Mouse (Mus musculus): Measurements from ENCODE around the gene Atl3.
A peak's percentile ranks its signal among the peaks of the same experiment; 100 is the strongest.

The Atl3 gene

GRCm38 (mm10) chr19:7498816-7499215 is 5.0 kb downstream of the Atl3 start:
- no peak for DNase-seq (ENCODE audit: low spot score in 2 of 2)

- no peak for DNase-seq (ENCODE audit: low spot score in 2 of 2)
Measured at GRCm38 (mm10) chr19:7500701-7501100, 6.9 kb downstream of the Atl3 start.

GRCm38 (mm10) chr19:7502432-7502831 is 8.6 kb downstream of the Atl3 start:
- no peak for DNase-seq (ENCODE audit: low spot score in 2 of 2)

- DNase-seq (ENCODE audit: low spot score in 2 of 2), result no peak
Measured at GRCm38 (mm10) chr19:7506321-7506720, 12.5 kb downstream of the Atl3 start.

DNA sequence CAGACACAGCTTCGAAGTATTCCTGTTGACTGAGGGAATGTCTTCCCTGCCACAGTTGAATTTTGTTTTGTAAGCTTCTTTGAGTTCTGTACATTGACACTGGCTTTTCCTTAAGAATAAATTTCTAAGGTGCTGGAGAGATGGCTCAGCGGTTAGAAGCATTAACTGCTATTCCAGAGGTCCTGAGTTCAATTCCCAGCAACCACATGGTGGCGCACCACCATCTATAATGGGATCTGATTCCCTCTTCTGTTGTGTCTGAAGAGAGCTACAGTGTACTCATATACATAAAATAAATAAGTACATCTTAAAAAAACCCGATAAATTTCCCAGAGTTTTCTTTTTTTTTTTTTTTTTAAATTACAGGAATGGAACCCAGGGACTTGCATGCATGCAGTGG is 14.2 kb downstream of the Atl3 start:
- DNase-seq (ENCODE audit: low spot score in 2 of 2), result no peak

DNA sequence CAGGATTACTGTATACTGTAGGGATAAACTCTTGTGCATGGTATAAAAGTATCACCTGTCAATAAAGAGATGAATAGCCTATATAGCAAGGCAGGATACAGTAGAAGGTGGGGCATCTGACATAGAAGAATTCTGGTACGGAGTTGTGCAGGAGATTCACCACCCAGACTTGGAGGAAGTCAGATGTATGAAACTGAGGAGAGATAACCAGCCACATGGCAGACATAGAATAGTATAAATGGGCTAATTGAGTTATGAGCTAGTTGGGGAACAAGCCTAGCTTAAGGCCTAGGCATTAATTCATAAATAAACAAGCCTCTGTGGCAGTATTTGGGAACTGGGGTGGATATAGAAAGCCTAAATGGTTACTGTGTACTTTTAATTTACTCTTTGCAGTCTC is 22.6 kb downstream of the Atl3 start:
- no peak for DNase-seq (ENCODE audit: low spot score in 2 of 2)

GRCm38 (mm10) chr19:7521619-7522018 is 27.8 kb downstream of the Atl3 start:
- DNase-seq (ENCODE audit: low spot score in 2 of 2), result no peak

DNA sequence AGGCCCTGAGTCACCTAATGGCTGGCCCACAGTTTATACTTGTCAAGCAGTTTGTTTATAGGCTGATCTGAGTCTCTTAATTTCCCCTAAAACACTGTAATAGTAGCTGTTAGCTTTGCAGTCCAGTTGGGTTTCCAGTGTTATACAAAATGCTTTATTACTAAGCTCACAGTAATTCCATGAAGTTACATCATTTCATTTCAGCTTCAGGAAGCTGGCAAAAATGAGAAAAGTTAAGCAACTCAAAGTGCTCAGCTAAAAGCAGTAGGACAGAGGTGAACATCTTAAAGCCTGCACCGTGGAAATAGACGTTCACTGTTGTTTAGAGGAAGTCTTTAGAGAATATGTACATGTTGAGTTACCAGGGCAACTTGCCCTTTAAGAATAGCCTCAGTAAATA is 29.0 kb downstream of the Atl3 start:
- DNase-seq (ENCODE audit: low spot score in 2 of 2), result no peak

GRCm38 (mm10) chr19:7523292-7523691 is 29.5 kb downstream of the Atl3 start:
- no peak for DNase-seq (ENCODE audit: low spot score in 2 of 2)

GRCm38 (mm10) chr19:7523781-7524180 is 29.9 kb downstream of the Atl3 start:
- no peak for DNase-seq (ENCODE audit: low spot score in 2 of 2)

DNA sequence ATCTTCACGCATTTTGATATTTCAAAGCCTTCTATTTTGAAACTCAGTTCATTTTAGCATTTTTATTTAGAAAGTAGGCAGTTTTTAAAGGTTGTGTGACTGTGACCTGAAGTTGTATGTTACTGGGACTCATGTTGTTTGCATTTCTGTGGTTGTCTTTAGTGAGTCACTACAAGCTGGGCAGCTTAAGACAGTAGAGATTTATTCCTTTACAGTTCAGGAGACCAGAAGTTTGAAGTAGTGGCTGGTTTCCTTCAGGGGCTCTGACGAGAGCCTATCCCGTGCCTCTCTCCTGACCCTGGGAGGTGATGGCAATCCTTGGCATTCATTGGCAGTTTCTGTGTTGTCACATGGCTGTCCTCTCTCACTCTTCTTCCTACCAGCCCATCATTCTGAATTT is 31.0 kb downstream of the Atl3 start:
- no peak for DNase-seq (ENCODE audit: low spot score in 2 of 2)

DNA sequence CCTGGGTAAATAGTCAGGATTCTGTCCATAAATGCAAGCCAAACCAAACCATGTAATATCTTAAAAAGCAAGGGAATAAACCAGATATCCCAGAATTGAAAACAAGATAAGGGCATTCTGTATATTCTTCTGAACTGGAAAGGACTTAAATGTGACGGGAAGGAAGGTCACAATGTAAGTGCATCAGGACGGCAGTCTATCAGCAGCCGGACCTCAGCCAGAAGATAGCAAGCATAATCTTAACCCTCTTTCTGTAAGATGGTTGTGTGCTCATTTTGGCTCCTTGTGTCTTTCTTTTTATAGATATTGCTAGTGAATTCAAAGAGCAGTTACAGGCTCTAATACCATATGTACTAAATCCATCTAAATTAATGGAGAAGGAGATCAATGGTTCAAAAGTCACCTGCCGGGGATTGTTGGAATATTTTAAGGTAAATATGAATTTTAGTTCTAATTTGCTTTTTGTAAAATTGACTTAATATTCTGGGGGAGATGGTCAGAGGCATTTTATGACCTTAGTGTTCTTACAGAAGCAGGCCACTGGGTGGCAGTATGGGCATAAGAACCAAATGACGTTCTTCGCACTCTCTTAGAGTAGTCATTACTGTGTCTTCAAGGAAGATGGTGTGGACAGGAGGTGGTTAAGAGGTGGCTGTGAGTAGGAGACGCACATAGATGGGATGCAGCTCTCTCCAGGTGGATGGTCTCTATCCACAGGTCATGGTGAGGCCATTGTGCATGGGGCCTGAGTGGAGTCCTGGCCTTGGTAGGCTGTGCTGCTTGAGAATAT is 35.0 kb downstream of the Atl3 start:
- DNase-seq (ENCODE audit: low spot score in 2 of 2), result peak; percentile 35 to 56

- no peak for DNase-seq (ENCODE audit: low spot score in 2 of 2)
Measured at GRCm38 (mm10) chr19:7531906-7532305, 38.1 kb downstream of the Atl3 start.

GRCm38 (mm10) chr19:7533891-7534290 is 40.1 kb downstream of the Atl3 start:
- no peak for DNase-seq (ENCODE audit: low spot score in 2 of 2)

DNA sequence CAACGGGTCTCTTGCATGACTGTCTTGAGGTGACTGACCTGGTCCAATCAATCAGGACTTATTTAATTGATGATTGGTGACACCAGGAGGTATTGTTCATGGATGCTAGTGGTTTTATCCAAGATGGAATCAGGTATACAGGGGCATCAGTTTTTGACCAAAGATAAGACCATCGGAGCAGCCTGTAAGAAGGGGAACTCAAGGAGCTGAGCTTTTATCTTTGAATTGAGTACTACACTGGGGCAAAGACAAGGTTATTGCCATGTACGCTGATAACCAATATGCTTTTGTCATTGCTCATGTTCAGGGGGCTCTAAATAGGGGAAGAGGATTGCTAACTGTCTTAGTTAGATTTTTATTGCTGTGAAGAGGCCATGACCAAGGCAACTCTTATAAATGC is 55.1 kb downstream of the Atl3 start:
- no peak for DNase-seq (ENCODE audit: low spot score in 2 of 2)

DNA sequence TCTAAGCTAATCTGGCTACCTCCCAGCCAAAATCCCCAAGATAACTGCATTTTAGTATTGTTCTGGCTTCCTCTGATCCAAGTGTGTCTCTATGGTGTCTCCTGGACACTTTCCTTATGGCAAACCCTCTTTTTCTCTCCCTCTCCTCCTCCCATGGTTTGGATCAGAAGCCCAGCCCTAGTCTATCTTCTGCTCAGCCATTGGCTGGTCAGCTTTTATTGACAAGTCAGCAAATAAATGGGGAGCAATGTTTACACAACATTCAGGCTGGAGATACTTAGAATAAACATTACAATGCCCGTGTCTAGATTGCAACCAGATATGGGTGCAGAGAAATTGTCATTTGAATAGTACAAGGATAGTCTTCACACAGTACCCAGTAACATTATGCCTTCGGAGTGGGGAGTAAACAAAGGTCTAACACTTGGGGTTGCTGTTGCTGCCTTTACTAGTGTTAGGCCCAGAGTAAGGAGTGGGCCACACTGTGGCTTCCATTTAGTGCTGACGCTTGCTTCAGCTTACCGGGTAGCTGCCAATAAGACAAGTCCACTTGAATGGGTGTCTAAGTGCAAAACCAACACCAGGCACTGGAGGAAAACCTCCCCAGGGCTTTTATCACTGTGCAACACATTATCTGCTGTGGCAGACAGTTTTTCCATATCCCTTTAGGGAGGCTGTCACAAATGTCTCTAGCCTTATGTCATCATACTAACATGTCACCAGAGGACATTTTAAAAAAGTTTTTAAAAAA is 57.9 kb downstream of the Atl3 start:
- DNase-seq (ENCODE audit: low spot score in 2 of 2), result no peak

- DNase-seq (ENCODE audit: low spot score in 2 of 2), result no peak
Measured at GRCm38 (mm10) chr19:7552301-7552673, 58.4 kb downstream of the Atl3 start.

GRCm38 (mm10) chr19:7553441-7553840 is 59.6 kb downstream of the Atl3 start:
- DNase-seq (ENCODE audit: low spot score in 2 of 2), result no peak

DNA sequence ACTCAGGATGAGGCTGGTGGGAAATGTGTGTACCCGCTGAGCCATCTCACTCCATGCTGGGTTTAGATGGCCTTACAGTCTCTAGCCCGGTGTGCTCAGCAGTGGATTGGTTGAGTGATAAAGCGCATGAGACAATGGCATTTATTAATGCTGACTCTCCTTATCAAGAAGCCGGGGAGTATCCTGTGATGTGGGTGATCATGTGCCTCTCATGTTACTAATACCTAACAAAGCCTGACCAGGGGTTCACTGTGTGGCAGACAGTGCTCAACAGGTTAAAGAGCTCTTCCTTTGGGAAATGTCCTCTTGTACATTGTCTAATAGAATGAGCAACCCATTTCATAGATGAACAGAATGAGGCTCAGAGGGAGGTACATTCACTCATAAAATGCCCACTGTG is 61.0 kb downstream of the Atl3 start:
- no peak for DNase-seq (ENCODE audit: low spot score in 2 of 2)

DNA sequence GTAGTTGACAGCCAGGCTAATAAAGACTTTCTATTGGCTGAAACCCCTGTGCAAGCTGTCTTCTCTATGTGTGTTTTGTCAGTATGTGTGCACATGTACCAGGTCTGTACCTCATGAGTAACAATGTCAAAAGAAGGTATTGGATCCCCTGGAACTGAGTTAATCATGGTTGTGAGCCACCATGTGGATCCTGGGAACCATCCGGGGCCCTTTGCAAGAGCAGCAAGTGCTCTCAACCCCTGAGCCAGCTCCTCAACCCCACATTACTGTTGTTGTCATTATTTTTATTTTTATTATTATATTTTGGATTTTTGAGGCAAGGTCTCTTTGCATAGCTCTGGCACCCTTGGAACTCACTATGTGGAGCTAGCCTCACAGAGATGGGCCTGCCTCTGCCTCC is 62.8 kb downstream of the Atl3 start:
- no peak for DNase-seq (ENCODE audit: low spot score in 2 of 2)

- peak in 1 of 2 experiments; percentile 25 for DNase-seq (ENCODE audit: low spot score in 2 of 2)
Measured at GRCm38 (mm10) chr19:7557328-7557822, 63.5 kb downstream of the Atl3 start, which contains the start of gene Pla2g16. TSS of gene Pla2g16 (plus strand) at chr19:7557459.

- no peak for DNase-seq (ENCODE audit: low spot score in 2 of 2)
Measured at GRCm38 (mm10) chr19:7557844-7558243, 64.0 kb downstream of the Atl3 start.

- no peak for DNase-seq (ENCODE audit: low spot score in 2 of 2)
Measured at GRCm38 (mm10) chr19:7558675-7559074, 64.8 kb downstream of the Atl3 start.

Data from frontal cortex, postnatal 10 days (tissue).